Mouse (Mus musculus): ENCODE data around the gene Snx27. TPM values are rescaled to one million over a fixed set of nuclear protein-coding genes. Genes with fewer than 3 reads are reported as not detected.

Gene Snx27
- total and polyA plus RNA-seq, 3 experiments = 23.1 to 35.3 (median 34.9) TPM

- dilution Hi-C loops (cut with MboI; ENCODE audit: extremely low pct_ligation_motif_present, extremely low pct_unique_long_range_greater_than_20kb, low sequenced_read_pairs) (no loop called here), in situ Hi-C loops (cut with MboI; ENCODE audit: low pct_ligation_motif_present, low pct_unique_long_range_greater_than_20kb, low sequenced_read_pairs) (no loop called here)
- Histone ChIP-seq H3K9ac (ENCODE audit: insufficient read depth, low read depth) (no peak overlapping the region), H3K9me3 (replicated peaks; ENCODE audit: low read length) (no peaks in the 10 kb centered on the region), H3K4me2 (ENCODE audit: insufficient read depth, low read depth, poor library complexity, severe bottlenecking) (no peak overlapping the region), H3K27me3 (replicated peaks) (no peaks in the 10 kb centered on the region), H3K4me1 (ENCODE audit: control insufficient read depth in 1 of 2, insufficient read depth in 2 of 2) (peaks cover 0 to 8% of the 10 kb centered on the region in 2 experiments; a peak in 1 of 4 replicates), H3K79me2 (replicated peaks; ENCODE audit: control insufficient read depth, extremely low read depth, insufficient read depth, poor library complexity, severe bottlenecking) (no peaks in the 10 kb centered on the region), H3K36me3 (replicated peaks in 1 of 2; ENCODE audit: control insufficient read depth in 1 of 2, insufficient read depth in 1 of 2, low read length in 1 of 2) (peaks cover 0 to 2% of the 10 kb centered on the region in 2 experiments), H3K27ac (ENCODE audit: insufficient read depth, low read depth) (no peak overlapping the region), H3K4me3 (replicated peaks in 1 of 3; ENCODE audit: low read depth in 2 of 3, low read length in 2 of 3, poor library complexity in 1 of 3) (no peak overlapping the region)
- TF ChIP-seq USF1 (IDR thresholded peaks at IDR 0.05; ENCODE audit: low read depth, low read length) (no peak), ZKSCAN1 (IDR thresholded peaks at IDR 0.05; ENCODE audit: borderline replicate concordance, low read depth, low read length) (no peak), MAX (IDR thresholded peaks at IDR 0.05; ENCODE audit: low read length) (no peak), SIN3A (IDR thresholded peaks at IDR 0.05; ENCODE audit: low read length) (no peak), ZMIZ1 (IDR thresholded peaks at IDR 0.05; ENCODE audit: low read depth, low read length) (no peak), CTCF (conservative IDR thresholded peaks at IDR 0.05 in 1 of 2, IDR thresholded peaks at IDR 0.05 in 1 of 2; ENCODE audit: low read depth in 2 of 2, low read length in 2 of 2) (no peak), HCFC1 (IDR thresholded peaks at IDR 0.05; ENCODE audit: low read depth, low read length) (no peak), USF2 (conservative IDR thresholded peaks at IDR 0.05; ENCODE audit: low read depth, low read length) (no peak), ETS1 (conservative IDR thresholded peaks at IDR 0.05; ENCODE audit: low read depth, low read length) (no peak), POLR2AphosphoS2 (IDR thresholded peaks at IDR 0.05; ENCODE audit: low read depth, low read length) (no peak), ZNF384 (IDR thresholded peaks at IDR 0.05; ENCODE audit: low read depth, low read length) (no peak), GABPA (IDR thresholded peaks at IDR 0.05; ENCODE audit: insufficient replicate concordance, low read depth, low read length) (no peak), E2F4 (IDR thresholded peaks at IDR 0.05; ENCODE audit: insufficient replicate concordance, low read depth, low read length) (no peak), POLR2A (IDR thresholded peaks at IDR 0.05; ENCODE audit: low read depth, low read length) (no peak), JUND (conservative IDR thresholded peaks at IDR 0.05; ENCODE audit: low read depth, low read length) (no peak), NRF1 (IDR thresholded peaks at IDR 0.05; ENCODE audit: low read depth, low read length) (no peak), MXI1 (IDR thresholded peaks at IDR 0.05; ENCODE audit: low read depth, low read length) (no peak), RCOR1 (conservative IDR thresholded peaks at IDR 0.05; ENCODE audit: low read depth, low read length) (no peak), ZC3H11A (IDR thresholded peaks at IDR 0.05; ENCODE audit: low read depth, low read length) (no peak)
- DNase-seq (ENCODE audit: extremely low read depth) = no peak
These were observed 106.0 kb downstream of the Snx27 start for GRCm38 (mm10) chr3:94476301-94477035.

- Histone ChIP-seq H3K9me3 (replicated peaks; ENCODE audit: low read length) (no peaks in the 10 kb centered on the region), H3K36me3 (replicated peaks in 1 of 2; ENCODE audit: control insufficient read depth in 1 of 2, insufficient read depth in 1 of 2, low read length in 1 of 2) (no peaks in the 10 kb centered on the region), H3K4me2 (ENCODE audit: insufficient read depth, low read depth, poor library complexity, severe bottlenecking) (no peak overlapping the region), H3K27ac (ENCODE audit: insufficient read depth, low read depth) (no peak overlapping the region), H3K27me3 (replicated peaks) (no peaks in the 10 kb centered on the region), H3K4me3 (replicated peaks in 1 of 3; ENCODE audit: low read depth in 2 of 3, low read length in 2 of 3, poor library complexity in 1 of 3) (no peak overlapping the region), H3K4me1 (ENCODE audit: control insufficient read depth in 1 of 2, insufficient read depth in 2 of 2) (0 out of 4 replicates have a peak, but pooled peaks cover 0 to 4% of the 10 kb centered on the region in 2 experiments), H3K79me2 (replicated peaks; ENCODE audit: control insufficient read depth, extremely low read depth, insufficient read depth, poor library complexity, severe bottlenecking) (no peaks in the 10 kb centered on the region), H3K9ac (ENCODE audit: insufficient read depth, low read depth) (no peak overlapping the region)
- dilution Hi-C loops (cut with MboI; ENCODE audit: extremely low pct_ligation_motif_present, extremely low pct_unique_long_range_greater_than_20kb, low sequenced_read_pairs) (no loop called here), in situ Hi-C loops (cut with MboI; ENCODE audit: low pct_ligation_motif_present, low pct_unique_long_range_greater_than_20kb, low sequenced_read_pairs) (loop anchor here (25.0 kb wide), 1 partner anchor 139 kb away; no protein-coding TSS in a partner anchor)
- no peak for TF ChIP-seq CHD1 (IDR thresholded peaks at IDR 0.05; ENCODE audit: low read depth, low read length)
- TF ChIP-seq UBTF (IDR thresholded peaks at IDR 0.05; ENCODE audit: low read depth, low read length) = no peak
- TF ChIP-seq MXI1 (IDR thresholded peaks at IDR 0.05; ENCODE audit: low read depth, low read length) = no peak
- no peak for DNase-seq (ENCODE audit: extremely low read depth)
These were observed 108.8 kb downstream of the Snx27 start for GRCm38 (mm10) chr3:94473567-94474232.

Measured in CH12.LX (cell line).